Mouse (Mus musculus) gonadal fat pad, adult 2 months (tissue): ENCODE results near the gene Ykt6. TPM values are rescaled to one million over a fixed set of nuclear protein-coding genes. Genes with fewer than 3 reads are reported as not detected.
"Not testable (repeated sequence)": the region's sequence is repeated elsewhere in the genome, so short reads cannot be mapped to it uniquely, and the experiment has no call there.

Experiments
- DNase-seq: peaks from one replicate; pipeline ENCODE4 v3.0.0-alpha.2; 2012; ENCODE audit warnings: low read depth
- polyA plus RNA-seq: library from polyadenylated mRNA; depleted of rRNA; stranded (reverse); fragments of >200 nt; gene quantifications from 2 replicates; pipeline ENCODE4 v1.2.3, GENCODE M21; 2012; rRNA removed

Gene Ykt6
- 76.3 and 87.6 TPM in 2 replicates for polyA plus RNA-seq

DNA sequence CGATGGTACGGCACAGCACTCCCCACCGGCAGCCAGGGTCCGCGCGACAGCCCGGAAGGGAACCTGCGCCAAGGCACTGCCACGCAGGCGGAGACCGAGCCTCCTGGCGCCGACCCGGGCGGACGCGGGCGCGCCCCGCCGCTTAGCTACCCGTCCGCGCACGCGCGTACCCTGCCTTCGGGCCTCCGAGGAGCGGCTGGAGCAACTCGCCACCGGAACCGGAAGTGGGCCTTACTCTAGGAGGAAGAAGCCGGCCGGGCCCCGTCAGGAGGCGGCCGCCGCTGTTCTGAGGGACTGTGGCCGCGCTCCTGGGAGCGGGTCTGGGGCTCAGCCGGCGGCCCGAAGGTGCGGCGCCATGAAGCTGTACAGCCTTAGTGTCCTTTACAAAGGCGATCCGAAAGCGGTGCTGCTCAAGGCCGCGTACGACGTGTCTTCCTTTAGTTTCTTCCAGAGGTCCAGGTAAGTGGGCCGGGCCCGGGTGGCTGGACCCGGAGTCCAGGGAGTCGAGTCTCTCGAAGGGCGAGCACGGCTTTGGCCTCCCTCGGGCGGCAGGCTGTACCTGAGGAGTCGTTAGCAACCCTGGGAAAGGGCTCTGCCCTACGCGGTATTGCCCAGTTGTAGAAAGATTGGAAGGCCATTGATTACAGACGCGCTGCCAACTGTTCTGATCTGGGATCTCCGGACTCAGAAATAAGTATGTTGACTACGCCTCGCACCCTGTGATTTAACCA, at the start of gene Ykt6:
Ykt6 (plus strand) TSS at position 148 of the 731 bp plus-strand sequence.
- DNase-seq, result peak; percentile 26

DNA sequence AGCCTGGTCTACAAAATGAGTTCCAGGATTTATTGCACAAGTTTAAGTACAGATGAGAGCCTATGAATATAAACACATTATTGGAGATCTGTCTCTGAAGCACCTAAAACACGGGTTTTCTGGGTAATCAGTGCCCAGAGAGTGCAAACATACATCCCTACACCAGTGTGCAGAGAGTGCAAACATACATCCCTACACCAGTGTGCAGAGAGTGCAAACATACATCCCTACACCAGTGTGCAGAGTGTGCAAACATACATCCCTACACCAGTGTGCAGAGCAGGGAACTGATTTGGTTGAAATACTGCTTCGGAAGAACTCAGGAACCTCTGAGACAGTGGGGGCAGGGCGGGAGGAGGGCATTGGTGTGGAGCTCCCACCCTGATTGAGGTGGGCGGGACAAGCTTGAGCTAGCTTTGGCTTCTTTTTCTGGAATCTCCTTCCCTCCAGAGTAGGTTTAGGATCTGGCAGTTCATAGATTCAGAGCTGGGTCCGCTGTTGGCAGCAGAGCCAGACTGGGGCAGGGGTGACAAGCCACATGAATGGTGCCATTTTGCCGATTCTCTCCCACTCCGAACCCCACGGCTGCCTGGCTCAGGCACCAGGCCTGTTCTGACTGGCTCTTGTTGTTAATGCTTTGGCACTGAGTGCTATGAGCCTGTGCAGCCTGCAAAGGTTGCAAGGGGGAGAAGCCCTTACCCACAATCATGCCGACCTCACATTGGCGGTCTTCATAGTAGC, 49.5 kb upstream of the Ykt6 start:
- no peak for DNase-seq

DNA sequence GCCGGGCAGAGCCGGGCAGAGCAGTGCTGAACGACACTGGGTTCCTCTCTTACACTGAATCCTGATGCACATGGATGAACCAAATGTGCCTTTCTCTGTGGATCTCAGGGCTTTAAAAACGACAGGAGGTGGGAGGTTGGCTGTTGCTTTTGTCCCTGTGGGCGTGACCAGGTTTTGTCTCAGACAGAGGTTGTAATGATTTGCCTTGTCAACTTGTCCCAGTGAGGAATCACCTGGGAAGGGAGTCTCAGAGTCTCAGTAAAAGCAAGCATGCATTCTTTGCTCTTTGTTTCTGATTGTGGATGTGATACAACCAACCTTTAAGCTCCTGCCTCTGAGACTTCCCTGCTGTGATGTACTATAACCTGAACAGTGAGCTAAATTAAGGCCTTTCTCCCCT, 48.4 kb upstream of the Ykt6 start:
- no peak for DNase-seq

DNA sequence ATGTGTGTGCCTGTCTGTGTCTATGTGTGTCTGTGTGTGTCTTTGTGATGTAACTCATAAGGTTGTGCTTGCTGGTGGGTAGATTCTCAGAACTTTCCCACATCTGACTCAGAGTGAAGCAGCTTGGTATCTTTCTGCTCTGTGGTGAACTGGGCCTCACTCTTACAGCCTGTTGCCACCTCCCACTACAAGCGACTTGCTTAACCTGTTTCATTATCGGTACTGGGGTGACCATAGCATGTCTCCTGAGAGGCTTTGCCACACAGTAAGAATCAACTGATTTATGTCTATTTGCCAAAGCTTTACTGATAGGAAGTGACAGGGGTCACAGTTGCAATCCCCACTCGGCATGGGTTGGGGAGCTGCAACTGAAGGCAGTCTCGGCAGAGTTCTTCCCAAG, 46.9 kb upstream of the Ykt6 start:
- no peak for DNase-seq

DNA sequence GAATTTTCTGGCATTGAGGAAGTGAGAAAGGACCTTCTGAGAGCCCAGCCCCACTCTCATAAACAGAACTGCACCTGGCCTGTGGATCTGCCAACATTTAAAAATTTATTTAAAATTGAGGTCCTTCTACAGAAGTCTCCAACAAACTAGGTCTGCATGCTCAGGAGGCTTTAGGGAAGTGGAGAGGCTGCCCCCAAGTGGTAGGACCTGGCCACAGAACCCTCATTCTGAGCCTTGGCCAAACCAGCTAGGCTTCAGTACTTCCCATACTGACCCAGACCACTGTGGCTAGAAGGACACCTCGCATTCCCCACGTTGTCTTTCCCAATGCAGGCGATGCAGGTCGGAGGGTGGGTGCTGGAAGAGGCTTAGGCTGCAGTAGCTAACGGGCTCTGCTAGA, 42.9 kb upstream of the Ykt6 start:
- no peak for DNase-seq

DNA sequence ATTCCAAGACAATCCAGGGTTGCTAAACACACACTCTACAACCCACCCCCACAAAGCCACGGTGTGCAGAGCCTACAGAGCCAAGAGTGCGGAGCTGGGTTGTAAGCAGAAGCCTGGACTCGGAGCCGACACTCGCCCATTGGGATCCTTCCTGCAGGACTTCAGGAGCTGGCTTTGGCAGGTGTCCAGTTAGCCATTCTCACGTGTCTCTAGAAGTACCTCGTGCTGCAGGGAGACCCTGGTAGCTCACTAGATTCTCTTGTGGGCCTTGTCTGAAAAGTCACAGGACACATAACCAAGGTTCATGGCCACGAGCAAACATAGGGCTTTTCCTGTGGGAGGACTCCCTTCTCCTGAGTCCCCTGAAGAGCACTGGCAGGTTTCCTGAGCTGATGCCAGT, 42.2 kb upstream of the Ykt6 start:
- DNase-seq, result no peak

DNA sequence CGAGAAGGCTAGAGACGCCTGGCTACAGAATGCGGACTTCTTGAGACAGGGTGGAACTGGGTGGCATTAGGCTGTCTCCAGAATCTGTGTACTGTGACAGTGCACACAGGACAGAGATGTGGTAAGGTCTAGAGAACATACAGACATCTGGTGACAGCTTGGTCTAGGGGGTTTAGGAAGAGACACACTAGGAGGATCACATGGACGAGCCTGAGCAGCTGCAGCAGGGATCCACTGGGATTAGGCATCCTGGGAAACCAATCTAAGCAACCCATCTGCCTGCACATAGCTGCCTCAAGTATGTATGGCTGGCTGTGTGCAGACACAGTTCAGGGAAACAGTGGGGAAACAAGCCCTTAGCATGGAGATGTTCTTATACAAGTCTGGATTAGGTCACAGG, 41.6 kb upstream of the Ykt6 start:
- DNase-seq, result no peak

DNA sequence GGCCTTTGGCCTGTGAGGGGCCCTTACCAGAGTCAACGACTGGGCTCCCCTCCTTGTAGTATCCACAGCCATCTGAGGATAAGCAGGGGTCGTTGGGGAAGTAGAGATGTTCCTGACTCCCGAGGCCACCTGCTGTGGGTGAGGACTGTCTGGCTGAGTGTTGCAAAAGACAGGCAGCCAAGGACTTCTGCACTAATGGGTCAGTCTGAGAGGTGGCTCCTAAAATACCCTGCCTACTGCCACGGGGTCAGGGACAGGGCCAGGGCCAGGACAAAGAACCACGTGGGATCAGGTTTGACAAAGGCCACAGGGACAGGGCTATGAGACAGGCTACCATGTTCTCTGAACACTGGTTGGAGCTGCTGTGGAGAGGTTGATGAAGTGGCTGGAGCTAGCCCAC, 40.6 kb upstream of the Ykt6 start:
- DNase-seq, result no peak

DNA sequence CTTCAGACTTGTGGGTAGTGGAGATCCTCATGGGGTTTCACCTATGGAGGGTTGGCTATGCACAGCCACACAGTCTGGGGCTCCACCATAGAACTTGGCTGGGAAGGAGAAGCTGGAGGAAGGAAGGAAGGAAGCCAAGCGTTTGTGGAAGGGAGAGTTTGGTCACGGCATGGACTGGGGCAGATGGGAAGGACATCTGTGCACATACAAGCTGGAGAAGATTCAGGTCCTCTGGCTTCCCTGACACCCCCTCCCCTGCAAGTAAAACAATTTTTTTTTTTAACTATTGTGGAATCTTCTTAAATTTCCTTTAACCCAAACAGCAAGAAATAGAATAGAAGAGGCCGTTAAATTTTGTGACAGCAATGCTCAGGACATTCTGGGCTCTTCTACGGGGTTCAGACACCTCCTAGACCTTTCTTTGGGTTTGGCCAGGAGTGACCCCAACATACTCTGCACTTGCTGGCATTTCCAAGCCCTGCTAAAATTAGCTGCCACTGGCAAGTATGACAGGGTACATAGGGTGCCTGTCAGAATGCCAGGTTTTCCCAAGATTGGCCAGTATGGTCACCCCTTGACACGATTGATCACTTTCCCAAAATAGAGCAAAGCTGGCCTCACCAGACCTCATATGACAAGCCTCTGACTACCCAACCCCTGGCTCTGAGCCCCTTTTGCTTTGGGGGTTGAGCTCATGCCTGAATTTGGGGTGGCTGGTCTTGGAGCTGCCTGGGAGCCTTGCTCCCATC, 39.9 kb upstream of the Ykt6 start:
- DNase-seq, result no peak

DNA sequence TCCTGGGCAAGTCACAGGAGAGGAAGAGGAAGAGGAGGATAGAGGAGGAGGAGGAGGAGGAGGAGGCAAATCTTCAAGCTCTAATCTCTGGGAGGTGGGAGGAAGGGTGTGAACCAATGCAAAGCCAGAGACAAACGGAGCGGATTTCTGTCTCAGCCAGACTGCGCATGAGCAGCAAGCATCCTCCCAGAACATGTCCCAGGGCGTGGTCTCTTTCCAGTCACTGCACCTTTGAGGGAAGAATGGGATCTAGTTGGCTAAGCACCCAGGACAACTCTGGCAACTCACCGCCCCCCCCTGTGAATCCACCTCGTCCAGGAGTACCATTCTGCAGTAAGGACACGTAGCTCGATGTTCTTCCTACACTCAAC, 39.3 kb upstream of the Ykt6 start:
- DNase-seq, result no peak

DNA sequence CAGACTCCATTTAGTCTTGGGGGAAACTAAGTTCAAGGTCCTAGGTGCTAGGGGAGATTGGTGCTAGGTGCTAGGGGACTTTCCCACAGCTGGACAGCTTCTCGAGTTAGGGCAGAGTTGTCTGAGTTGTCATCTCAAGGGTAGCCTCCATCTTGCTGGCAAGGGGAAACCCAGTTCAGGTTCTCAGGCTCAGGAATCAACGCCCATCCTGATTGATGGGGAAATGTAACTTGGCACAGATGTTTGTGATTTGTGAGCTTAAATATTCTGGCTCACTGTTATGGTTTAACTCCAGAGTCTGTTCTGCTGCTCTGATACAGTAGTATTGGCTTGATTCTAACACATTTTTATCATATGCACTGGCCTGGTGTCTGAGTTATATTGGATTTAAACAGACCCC, 37.4 kb upstream of the Ykt6 start:
- no peak for DNase-seq

DNA sequence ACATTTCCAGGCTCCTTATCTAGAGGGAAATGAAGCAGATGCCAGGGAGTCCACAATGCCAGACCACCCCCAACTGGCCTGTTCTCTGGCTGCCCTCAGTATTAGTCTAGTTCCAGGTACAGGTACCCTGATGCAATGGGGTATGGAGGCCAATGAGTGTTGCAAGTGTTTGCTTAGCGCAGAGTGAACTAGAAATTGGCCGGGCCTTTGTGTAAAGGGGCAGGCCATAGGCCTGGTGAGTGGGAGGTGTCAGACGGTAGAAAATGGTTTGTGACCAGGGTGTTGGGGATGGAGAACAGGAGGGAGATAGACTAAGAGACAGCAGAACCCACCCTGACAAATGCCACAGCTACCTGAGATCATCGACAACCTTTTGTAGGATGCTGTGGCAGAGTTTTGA, 35.9 kb upstream of the Ykt6 start:
- no peak for DNase-seq

DNA sequence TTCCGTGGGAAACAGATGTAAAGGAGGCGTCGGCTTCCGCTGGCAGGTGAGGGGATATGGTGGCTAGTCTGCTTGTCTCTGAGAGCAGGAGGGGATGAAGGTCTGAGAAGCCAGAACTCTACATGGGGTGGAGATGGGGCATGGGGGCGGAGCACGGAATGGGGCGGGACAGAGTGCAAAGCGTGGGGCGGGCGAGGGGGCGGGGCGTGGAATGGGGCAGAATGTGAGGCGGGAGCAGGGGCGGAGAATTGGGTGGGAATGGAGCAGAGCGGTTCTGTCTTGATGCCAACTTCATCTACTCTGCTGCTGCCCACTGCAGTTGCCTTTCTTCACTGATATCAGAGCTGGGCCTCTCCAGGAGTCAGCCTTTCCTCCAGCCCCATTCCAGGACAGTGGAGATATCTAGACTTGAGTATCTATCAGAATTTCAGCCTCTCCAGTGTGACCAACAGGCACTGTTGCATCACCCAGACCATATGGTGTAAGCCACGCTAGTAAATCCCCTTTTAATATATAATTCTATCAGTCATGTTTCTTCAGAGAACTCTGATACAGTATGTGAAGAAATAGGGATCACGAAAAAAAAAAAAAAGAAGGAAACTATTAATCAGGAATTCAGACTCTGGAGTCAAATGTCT, 35.1 kb upstream of the Ykt6 start:
- no peak for DNase-seq

DNA sequence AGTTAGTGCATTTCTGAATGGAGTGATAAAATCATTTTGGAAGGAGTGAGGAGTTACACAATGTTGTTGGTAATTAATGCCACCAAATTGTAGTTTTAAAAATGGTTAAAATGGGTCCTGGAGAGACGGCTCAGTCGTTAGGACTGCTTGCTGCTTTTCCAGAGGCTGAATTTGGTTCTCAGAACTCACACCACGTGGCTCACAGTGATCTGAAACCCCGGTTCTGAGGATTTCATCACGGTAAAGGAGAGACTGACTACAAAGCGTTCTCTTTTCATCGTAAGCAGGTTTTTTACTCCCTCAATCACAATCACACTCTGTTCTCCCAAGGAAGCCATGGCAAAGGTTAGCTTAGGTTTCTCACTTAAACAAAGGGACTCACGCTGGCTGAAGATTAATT, 30.8 kb upstream of the Ykt6 start:
- no peak for DNase-seq

DNA sequence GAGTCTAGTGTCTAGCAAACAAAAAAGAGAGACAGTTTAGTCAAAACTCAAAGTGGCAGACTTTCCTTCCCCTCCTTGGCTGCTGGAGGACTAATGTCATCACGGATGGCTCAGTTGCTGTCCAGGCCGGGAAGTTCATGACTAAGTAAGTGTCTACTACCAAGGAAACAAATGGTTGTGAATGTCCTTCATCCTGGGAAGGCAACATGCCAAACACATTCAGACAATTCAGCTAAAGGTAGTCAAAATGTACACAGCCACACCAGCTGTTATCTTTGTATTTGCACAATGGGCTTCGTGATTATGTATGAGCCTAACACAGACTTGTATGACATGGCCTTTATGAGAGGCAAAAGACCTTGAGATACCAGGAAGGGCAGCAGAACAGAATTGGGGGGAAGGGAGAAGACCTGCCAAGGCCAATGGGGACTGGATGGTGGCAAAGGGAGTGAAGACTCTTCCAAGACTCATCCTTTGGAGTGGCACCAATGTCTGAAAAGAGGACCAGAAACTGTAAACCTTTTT, 28.7 kb upstream of the Ykt6 start:
- no peak for DNase-seq

DNA sequence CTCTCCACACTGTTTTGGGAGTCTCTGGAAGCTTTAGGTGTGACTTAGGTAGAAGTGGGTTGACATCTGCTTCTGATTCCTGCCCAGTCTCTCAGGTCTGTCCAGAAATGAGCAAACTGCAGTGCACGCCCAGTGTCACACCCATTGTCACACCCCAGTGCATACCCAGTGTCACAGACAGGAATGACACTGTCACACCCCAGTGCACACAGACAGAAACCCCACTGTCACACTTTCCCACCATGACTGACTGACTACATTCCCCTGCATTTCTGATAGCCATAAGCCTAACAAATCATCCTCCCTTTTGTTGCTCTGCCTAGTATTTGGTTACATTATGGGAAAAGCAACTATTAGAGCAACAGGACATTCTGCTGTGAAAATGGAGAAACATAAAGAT, 24.9 kb upstream of the Ykt6 start:
- no peak for DNase-seq

DNA sequence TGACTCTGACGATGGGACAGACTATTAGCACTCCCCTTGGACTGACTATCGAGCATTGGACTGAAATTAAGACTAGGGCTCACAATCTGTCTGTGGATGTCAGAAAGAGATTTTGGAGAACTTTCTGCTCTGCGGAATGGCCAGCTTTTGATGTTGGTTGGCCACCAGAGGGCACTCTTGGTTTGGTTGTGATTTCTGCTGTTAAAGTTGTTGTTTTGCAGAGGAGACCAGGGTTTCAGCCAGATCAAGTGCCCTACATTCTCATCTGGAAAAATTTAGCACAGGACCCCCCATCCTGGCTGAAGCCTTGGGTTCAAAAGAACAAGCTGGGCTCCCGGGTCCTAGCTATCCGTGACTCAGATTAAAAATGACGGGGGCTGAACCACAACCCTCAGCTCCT, 23.5 kb upstream of the Ykt6 start:
- DNase-seq, result not testable (repeated sequence)

DNA sequence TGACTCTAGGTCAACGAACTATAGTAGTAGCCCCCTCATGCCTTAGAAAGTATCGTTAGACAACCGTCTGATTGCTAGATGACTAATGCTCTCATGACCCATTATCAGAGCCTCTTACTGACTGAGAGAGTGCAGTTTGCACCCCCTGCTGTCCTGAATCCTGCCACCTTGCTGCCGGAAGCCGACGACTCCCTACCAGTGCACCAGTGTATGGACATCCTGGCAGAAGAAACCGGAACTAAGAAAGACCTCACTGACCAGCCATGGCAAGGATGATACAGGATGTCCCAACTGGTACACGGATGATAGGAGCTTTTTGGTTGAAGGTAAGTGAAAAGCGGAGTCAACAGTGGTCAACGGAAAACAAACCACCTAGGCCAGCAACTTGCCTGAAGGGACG, 21.0 kb upstream of the Ykt6 start:
- not testable (repeated sequence) for DNase-seq

DNA sequence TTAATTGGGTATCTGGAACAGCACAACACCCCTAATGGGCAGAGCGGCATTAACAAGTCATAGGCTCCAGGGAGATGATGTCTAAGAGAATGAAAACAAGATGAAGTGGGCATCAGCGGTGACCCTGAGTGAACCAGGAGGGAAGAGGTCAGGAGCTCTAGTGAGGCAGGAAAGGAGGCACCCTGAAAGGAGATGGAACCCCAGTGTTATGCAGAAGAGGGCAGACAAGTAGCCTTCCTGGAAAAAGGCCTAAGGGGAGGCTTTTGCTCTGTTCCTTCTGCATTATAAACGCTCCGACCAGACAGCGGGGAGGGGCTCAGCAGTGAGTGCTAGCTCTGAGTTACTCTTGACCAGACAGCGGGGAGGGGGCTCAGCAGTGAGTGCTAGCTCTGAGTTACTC, 12.5 kb upstream of the Ykt6 start:
- DNase-seq, result no peak

DNA sequence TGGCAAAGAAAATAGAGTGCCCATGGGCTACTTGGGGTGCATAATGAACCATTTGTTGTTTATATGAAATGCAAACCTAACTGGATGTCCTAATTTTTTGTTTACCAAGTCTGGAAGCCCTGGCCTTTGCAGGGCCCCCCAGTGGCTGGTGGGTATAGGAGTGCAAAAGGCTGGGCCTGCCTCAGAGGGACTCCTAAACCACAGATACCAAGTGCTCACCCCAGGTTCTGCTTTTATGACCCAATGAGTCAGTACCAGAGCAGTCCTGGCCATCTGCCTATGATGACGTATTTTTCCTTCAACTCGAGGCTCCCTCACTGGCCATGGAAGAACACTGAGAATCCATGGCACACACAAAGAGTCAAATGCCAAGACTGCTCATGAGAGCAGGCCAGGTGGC, 10.4 kb upstream of the Ykt6 start:
- no peak for DNase-seq

DNA sequence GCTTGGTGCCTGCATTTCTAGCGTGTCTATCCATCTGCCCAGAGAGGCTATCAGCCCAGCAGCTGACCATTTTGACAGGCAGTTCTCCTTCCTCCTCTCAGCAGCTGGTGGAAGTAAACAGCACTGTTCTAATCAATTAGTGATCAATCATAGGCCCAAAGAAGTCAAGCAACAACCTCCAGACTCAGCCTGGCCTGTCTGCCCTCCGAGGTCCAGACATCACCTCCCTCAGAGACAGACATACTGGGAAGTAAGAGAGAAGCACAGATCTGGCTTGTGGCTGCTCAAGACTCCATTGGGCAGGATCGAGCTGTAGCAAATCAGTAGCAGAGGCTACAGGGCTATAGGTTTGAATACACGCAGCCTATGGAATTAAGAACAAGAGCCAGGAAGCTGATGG, 7.7 kb upstream of the Ykt6 start:
- DNase-seq, result no peak

DNA sequence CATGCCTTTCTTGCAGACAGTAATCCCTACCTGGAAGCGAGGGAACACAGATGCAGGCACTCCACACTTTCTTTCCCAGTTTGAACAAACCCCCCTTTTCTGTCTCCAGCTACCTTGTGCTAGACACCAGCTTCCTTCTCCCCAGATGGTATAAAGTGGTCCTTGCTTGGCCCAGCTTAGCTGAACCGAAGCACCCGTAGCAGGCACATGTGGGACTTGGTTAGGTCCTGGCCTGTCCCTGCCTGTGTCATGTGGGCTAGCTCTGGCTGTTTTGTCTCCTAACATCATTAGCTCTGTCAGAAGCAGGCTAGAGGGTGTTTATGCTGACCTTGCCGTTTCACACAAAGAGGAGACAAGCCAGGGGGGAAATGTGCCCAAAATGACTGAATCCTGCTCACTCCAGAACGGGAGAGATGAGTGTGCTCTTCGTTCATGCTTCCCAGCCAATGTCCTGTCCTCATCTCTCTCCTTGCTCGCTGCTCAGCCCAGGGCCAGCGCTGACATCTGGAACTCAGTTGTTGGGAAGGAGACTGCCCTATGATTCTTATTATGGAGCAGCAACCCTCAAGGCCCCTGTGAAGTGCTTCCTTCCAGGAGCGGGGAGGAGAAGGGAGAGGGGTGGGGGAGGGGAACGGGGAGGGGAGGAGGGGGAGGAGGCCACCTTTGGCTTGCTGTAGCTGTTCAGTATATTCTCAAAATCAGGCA, 6.8 kb upstream of the Ykt6 start:
- DNase-seq, result no peak
